Mouse (Mus musculus) CD8-positive naive resting alpha-beta T cell, adult 2 months (primary cell): ENCODE results near the gene Draxin.
"Not testable (repeated sequence)": the region's sequence is repeated elsewhere in the genome, so short reads cannot be mapped to it uniquely, and the experiment has no call there.

Experiments
- DNase-seq, 2 experiments: peaks; one replicate each; pipeline ENCODE4 v3.0.0; 2022; ENCODE audit warnings: low read depth in 2 of 2, low spot score in 2 of 2

Gene Draxin

GRCm38 (mm10) chr4:148130561-148131413 lies at the start of gene Draxin:
Gene Draxin (minus strand): TSS chr4:148130698.
- no peak for DNase-seq

- DNase-seq = no peak
Measured at GRCm38 (mm10) chr4:148177716-148178115, 47.2 kb upstream of the Draxin start.

GRCm38 (mm10) chr4:148176603-148177002 lies 46.1 kb upstream of the Draxin start:
- not testable (repeated sequence) for DNase-seq

GRCm38 (mm10) chr4:148174495-148174862 lies 44.0 kb upstream of the Draxin start:
- no peak for DNase-seq

GRCm38 (mm10) chr4:148173811-148174494 lies 43.5 kb upstream of the Draxin start:
- no peak for DNase-seq

- DNase-seq = no peak
Measured at GRCm38 (mm10) chr4:148171261-148171660, 40.8 kb upstream of the Draxin start.

GRCm38 (mm10) chr4:148170842-148171241 lies 40.3 kb upstream of the Draxin start:
- peak; percentile 49 to 56 for DNase-seq

- DNase-seq = no peak
Measured at GRCm38 (mm10) chr4:148169586-148169985, 39.1 kb upstream of the Draxin start.

- peak; percentile 45 to 62 for DNase-seq
Measured at GRCm38 (mm10) chr4:148168287-148168686, 37.8 kb upstream of the Draxin start.

GRCm38 (mm10) chr4:148166986-148167385 lies 36.5 kb upstream of the Draxin start:
- DNase-seq = peak; percentile 49 to 58

- no peak for DNase-seq
Measured at GRCm38 (mm10) chr4:148166431-148166830, 35.9 kb upstream of the Draxin start.

- no peak for DNase-seq
Measured at GRCm38 (mm10) chr4:148165551-148165950, 35.1 kb upstream of the Draxin start.

GRCm38 (mm10) chr4:148164461-148164860 lies 34.0 kb upstream of the Draxin start:
- no peak for DNase-seq

- peak; percentile 72 to 74 for DNase-seq
Measured at GRCm38 (mm10) chr4:148164002-148164439, 33.5 kb upstream of the Draxin start.

GRCm38 (mm10) chr4:148160436-148161390 lies 30.2 kb upstream of the Draxin start, which contains the start of the genes Fbxo44 and Fbxo2:
Gene Fbxo44 (minus strand): TSS chr4:148160482.
Gene Fbxo2 (plus strand): TSS chr4:148160621.
- DNase-seq = no peak

GRCm38 (mm10) chr4:148159544-148160435 lies 29.3 kb upstream of the Draxin start:
- peak; percentile 67 to 79 for DNase-seq

GRCm38 (mm10) chr4:148158436-148159348 lies 28.2 kb upstream of the Draxin start:
- no peak for DNase-seq

GRCm38 (mm10) chr4:148154982-148155381 lies 24.5 kb upstream of the Draxin start:
- DNase-seq = peak in 1 of 2 experiments; percentile 30

- DNase-seq = no peak
Measured at GRCm38 (mm10) chr4:148154006-148154405, 23.5 kb upstream of the Draxin start.
